Mouse (Mus musculus) midbrain, embryonic 16.5 days (tissue): ENCODE results near the gene Dgkg. TPM values are rescaled to one million over a fixed set of nuclear protein-coding genes. Genes with fewer than 3 reads are reported as not detected.
A peak's percentile ranks its signal among the peaks of the same experiment; 100 is the strongest.

Experiments used
- ATAC-seq: fragments of 200-750 bp; cut with Nextera tagmentation; 2 replicates; pipeline ENCODE4 v1.8.0; 2017; ENCODE audit warnings: moderate TSS enrichment
- H3K27ac ChIP-seq: fragments of 300-500 bp; sonication (generic); 2 replicates; pipeline ENCODE4 v1.5.1; 2014; ENCODE audit warnings: mild to moderate bottlenecking, low read length, mixed read lengths
- H3K27me3 ChIP-seq: fragments of 300-500 bp; sonication (generic); 2 replicates; pipeline ENCODE4 v1.6.1; 2014; ENCODE audit warnings: low read depth, low read length, mixed read lengths; ENCODE audit not compliant: control insufficient read depth, insufficient read depth
- H3K36me3 ChIP-seq: fragments of 300-500 bp; sonication (generic); 2 replicates; pipeline ENCODE4 v1.6.1; 2014; ENCODE audit warnings: mild to moderate bottlenecking, low read length, moderate library complexity, mixed read lengths; ENCODE audit not compliant: control insufficient read depth, insufficient read depth
- H3K4me1 ChIP-seq: fragments of 300-500 bp; sonication (generic); 2 replicates; pipeline ENCODE4 v1.6.1; 2014; ENCODE audit warnings: mild to moderate bottlenecking, low read length, mixed read lengths; ENCODE audit not compliant: control insufficient read depth, insufficient read depth
- H3K4me2 ChIP-seq: fragments of 300-500 bp; sonication (generic); 2 replicates; pipeline ENCODE4 v1.6.1; 2014; ENCODE audit warnings: mild to moderate bottlenecking, low read length, mixed read lengths
- H3K4me3 ChIP-seq: fragments of 300-500 bp; sonication (generic); 2 replicates; pipeline ENCODE4 v1.5.1; 2014; ENCODE audit warnings: low read depth, mild to moderate bottlenecking, low read length, moderate library complexity, mixed read lengths
- H3K9ac ChIP-seq: fragments of 300-500 bp; sonication (generic); 2 replicates; pipeline ENCODE4 v1.6.1; 2014; ENCODE audit warnings: low read depth, low read length, mixed read lengths
- H3K9me3 ChIP-seq: fragments of 300-500 bp; sonication (generic); replicated peaks from 2 replicates; pipeline ENCODE4 v1.6.1; 2014; ENCODE audit warnings: mild to moderate bottlenecking, low read length, mixed read lengths; ENCODE audit not compliant: control insufficient read depth, poor library complexity, severe bottlenecking
- WGBS: fragments of 180-500 bp; shearing (Covaris S2); extraction: QIAGEN DNeasy Blood & Tissue Kit; methylation state at CpG from one replicate; pipeline ENCODE4 v1.1.7; 2014; 5-methylcytosine and 5-hydroxymethylcytosine counted together
- polyA plus RNA-seq: library from polyadenylated mRNA; unstranded; fragments of >200 nt; fragmentation: Nextera tagmentation; extraction: Ambion mirVana; gene quantifications from 2 replicates; pipeline ENCODE4 v1.2.1, GENCODE M21; 2015

Gene Dgkg
- polyA plus RNA-seq, 1 experiment from 2014 or later = 4.6 TPM

GRCm38 (mm10) chr16:22682727-22683126, 25.7 kb upstream of the Dgkg start:
- H3K36me3 ChIP-seq = no peaks in the 10 kb centered on the region
- H3K9me3 ChIP-seq = no peaks in the 10 kb centered on the region
- H3K27ac ChIP-seq = no peak overlapping the region
- no peaks in the 10 kb centered on the region for H3K4me1 ChIP-seq
- H3K9ac ChIP-seq = no peak overlapping the region
- no peak overlapping the region for H3K4me2 ChIP-seq
- no peak for ATAC-seq
- no peaks in the 10 kb centered on the region for H3K27me3 ChIP-seq
- H3K4me3 ChIP-seq = no peak overlapping the region

DNA sequence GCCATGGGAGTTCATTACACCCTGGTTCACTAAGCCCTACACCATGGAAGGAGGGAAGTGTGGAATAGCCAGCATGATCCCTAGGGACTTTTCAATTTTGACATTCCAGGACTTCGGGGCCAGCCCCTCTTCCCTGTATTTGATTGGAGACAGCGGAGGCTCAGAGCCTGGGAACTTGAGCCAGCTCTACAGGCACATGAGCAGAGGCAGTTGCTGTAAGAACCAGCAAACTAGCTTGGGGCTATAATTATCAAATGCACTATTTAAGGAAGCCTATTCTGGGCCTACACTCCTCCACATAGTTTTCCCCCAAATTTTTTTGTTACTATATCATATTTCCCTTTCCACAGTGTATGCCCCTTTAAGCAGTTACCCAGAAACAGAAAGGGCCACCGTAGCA, 22.6 kb upstream of the Dgkg start:
- H3K27me3 ChIP-seq = no peaks in the 10 kb centered on the region
- no peaks in the 10 kb centered on the region for H3K36me3 ChIP-seq
- 84% methylated on average over 3 of the region's 3 CpGs for WGBS
- no peak overlapping the region for H3K9ac ChIP-seq
- no peak overlapping the region for H3K4me3 ChIP-seq
- no peak overlapping the region for H3K27ac ChIP-seq
- H3K4me1 ChIP-seq = no peaks in the 10 kb centered on the region
- H3K4me2 ChIP-seq = no peak overlapping the region
- ATAC-seq = no peak
- H3K9me3 ChIP-seq = no peaks in the 10 kb centered on the region

DNA sequence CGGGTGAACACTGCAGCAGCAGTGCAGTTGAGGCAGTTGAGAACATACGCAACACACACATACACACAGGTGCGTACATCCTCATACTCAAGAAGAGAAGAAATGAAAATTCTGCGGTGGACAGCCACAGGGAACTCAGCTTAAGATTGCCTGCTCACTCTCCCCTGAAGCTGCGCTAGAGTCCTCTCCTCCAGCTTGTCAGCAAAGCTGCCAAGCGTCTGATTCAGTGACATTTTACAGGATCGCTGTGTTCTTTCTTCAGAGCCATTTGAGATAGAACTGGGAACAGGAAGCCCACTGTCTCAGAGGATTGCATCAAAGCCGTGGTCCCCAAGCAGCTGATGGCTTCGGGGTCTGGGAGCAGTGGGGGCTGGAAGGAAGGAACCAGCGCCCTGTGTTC, 17.6 kb upstream of the Dgkg start:
- no peak for ATAC-seq

GRCm38 (mm10) chr16:22674164-22674563, 17.1 kb upstream of the Dgkg start:
- ATAC-seq = no peak

More for the DNA sequence above, 17.6 kb upstream of the Dgkg start:
- Histone ChIP-seq H3K4me3 (no peak overlapping the region), H3K4me2 (no peak overlapping the region), H3K4me1 (no peaks in the 10 kb centered on the region), H3K9me3 (no peaks in the 10 kb centered on the region), H3K36me3 (no peaks in the 10 kb centered on the region), H3K9ac (no peak overlapping the region), H3K27ac (no peak overlapping the region), H3K27me3 (no peaks in the 10 kb centered on the region)
- 93% methylated on average over 10 of the region's 10 CpGs for WGBS

DNA sequence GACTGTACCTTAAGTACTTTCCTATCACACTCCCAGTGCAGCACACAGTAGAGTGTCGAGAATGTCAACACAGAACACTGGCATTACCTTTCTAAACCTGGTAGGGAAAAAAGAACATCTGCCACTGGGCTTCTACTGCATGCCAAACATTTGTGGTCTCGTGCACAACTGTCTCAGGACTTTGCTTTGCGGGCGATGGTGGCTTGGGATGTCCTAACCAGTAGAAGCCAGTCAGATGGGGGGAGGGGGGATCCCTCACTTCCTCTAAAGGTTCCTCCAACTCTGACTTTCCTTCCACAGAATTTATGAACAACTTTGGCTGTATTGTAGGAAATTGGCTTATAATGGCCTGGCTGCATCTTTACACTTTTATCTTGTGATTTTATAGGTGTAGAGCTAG, 7.0 kb upstream of the Dgkg start:
- no peak for ATAC-seq
- no peaks in the 10 kb centered on the region for H3K27me3 ChIP-seq
- H3K27ac ChIP-seq = no peak overlapping the region
- no peak overlapping the region for H3K4me2 ChIP-seq
- WGBS = 85% methylated on average over 4 of the region's 4 CpGs
- no peaks in the 10 kb centered on the region for H3K9me3 ChIP-seq
- no peaks in the 10 kb centered on the region for H3K36me3 ChIP-seq
- no peaks in the 10 kb centered on the region for H3K4me1 ChIP-seq
- no peak overlapping the region for H3K4me3 ChIP-seq
- no peak overlapping the region for H3K9ac ChIP-seq

More at GRCm38 (mm10) chr16:22674164-22674563, 17.1 kb upstream of the Dgkg start:
- no peak overlapping the region for H3K9ac ChIP-seq
- H3K9me3 ChIP-seq = no peaks in the 10 kb centered on the region
- H3K4me1 ChIP-seq = no peaks in the 10 kb centered on the region
- H3K27ac ChIP-seq = no peak overlapping the region
- WGBS = 75% methylated on average over 4 of the region's 4 CpGs
- H3K27me3 ChIP-seq = no peaks in the 10 kb centered on the region
- no peak overlapping the region for H3K4me2 ChIP-seq
- H3K4me3 ChIP-seq = no peak overlapping the region
- H3K36me3 ChIP-seq = no peaks in the 10 kb centered on the region

DNA sequence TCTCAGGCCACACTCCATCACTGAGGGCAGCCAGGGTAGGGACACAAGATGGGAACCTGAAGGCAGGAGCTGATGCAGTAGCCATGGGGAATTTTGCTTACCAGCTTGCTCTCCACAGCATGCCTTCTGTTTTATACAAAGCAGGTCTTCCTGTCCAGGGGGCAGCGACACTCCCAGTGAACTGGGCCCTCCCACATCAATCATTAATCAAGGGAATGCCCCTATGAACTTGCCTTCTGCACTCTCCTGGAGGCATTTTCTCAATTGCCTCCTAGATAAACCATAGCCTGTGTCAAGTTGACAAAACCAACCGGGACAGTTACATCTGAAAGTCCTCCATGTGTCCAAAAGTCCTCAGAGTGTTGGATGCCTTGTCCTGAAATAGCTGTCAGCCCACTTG, 6.1 kb upstream of the Dgkg start:
- no peak overlapping the region for H3K9ac ChIP-seq
- H3K4me3 ChIP-seq = no peak overlapping the region
- no peaks in the 10 kb centered on the region for H3K9me3 ChIP-seq
- 65% methylated on average over 2 of the region's 2 CpGs for WGBS
- H3K4me1 ChIP-seq = no peaks in the 10 kb centered on the region
- H3K27ac ChIP-seq = no peak overlapping the region
- H3K4me2 ChIP-seq = no peak overlapping the region
- ATAC-seq = no peak
- H3K36me3 ChIP-seq = no peaks in the 10 kb centered on the region
- no peaks in the 10 kb centered on the region for H3K27me3 ChIP-seq

DNA sequence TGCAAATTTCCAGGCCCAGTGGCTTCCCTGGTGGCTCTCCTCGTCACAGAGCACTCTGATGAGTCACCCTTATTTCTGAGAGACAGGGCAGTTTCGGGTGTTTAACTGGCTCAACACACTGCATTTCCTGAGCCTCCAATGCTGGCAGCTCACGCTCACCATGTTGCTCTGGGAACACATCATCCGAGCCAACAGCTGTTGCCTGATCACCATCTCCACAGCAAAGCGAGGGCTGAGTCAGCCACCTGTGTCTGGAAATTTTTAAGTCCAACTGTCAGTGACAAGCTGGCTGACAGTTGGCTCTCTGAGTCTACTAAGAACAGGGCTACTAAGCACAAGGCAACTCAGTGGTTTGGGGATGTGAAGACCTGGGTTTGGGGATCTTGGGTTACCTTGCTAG, 4.1 kb upstream of the Dgkg start:
- Histone ChIP-seq H3K9ac (no peak overlapping the region), H3K9me3 (no peaks in the 10 kb centered on the region), H3K4me3 (no peak overlapping the region), H3K27ac (no peak overlapping the region), H3K4me1 (no peaks in the 10 kb centered on the region), H3K27me3 (peaks cover 12% of the 10 kb centered on the region), H3K36me3 (no peaks in the 10 kb centered on the region), H3K4me2 (no peak overlapping the region)
- no peak for ATAC-seq
- 66% methylated on average over 5 of the region's 5 CpGs for WGBS

GRCm38 (mm10) chr16:22657874-22658789, 1.1 kb upstream of the Dgkg start:
- no peak for ATAC-seq
- Histone ChIP-seq H3K27ac (no peak overlapping the region), H3K4me1 (no peaks in the 10 kb centered on the region), H3K36me3 (no peaks in the 10 kb centered on the region), H3K4me2 (no peak overlapping the region), H3K9me3 (no peaks in the 10 kb centered on the region), H3K4me3 (no peak overlapping the region), H3K9ac (no peak overlapping the region), H3K27me3 (peaks cover 15% of the 10 kb centered on the region)
- 74% methylated on average over 16 of the region's 16 CpGs for WGBS

DNA sequence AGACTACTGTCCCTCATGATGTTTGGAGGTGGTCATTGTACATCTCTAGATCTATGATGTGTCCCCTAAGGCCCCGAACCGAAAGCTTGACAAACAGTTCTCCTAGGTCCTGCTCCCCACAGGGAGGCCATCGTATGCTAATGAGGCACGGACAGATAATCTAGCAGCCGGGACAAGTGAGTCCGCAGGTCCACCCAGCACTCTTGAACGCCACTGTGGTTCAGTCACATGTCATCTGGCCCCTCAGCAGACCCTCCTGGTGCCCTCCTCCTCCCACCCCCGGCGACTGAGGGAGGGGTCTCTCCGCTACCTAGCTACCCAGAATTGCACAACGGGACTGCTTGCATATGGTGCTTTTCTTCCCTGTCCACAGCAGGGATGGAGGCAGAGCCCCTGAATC, 1.2 kb downstream of the Dgkg start:
- H3K9ac ChIP-seq = no peak overlapping the region
- H3K4me3 ChIP-seq = peak overlapping the region; percentile 23
- no peaks in the 10 kb centered on the region for H3K4me1 ChIP-seq
- peaks cover 15% of the 10 kb centered on the region for H3K27me3 ChIP-seq
- no peaks in the 10 kb centered on the region for H3K36me3 ChIP-seq
- no peak overlapping the region for H3K27ac ChIP-seq
- H3K4me2 ChIP-seq = peak overlapping the region; percentile 94
- H3K9me3 ChIP-seq = no peaks in the 10 kb centered on the region
- 2% methylated on average over 11 of the region's 11 CpGs for WGBS
- ATAC-seq = no peak
